Mouse (Mus musculus) limb, embryonic 15.5 days (tissue): ENCODE data around the gene Tsnax. TPM values are rescaled to one million over a fixed set of nuclear protein-coding genes. Genes with fewer than 3 reads are reported as not detected.

Experiments used
- ATAC-seq: fragments of 200-750 bp; cut with Nextera tagmentation; 2 replicates; pipeline ENCODE4 v1.8.0; 2017; ENCODE audit warnings: low read depth, moderate TSS enrichment; ENCODE audit not compliant: insufficient number of reproducible peaks, low FRiP score, low TSS enrichment
- H3K27ac ChIP-seq: fragments of 300-500 bp; sonication (generic); 2 replicates; pipeline ENCODE4 v1.5.1; 2015; ENCODE audit warnings: moderate library complexity, mild to moderate bottlenecking, inconsistent platforms
- H3K27me3 ChIP-seq: fragments of 300-500 bp; sonication (generic); 2 replicates; pipeline ENCODE4 v1.6.1; 2015; ENCODE audit warnings: inconsistent platforms
- H3K36me3 ChIP-seq: fragments of 300-500 bp; sonication (generic); 2 replicates; pipeline ENCODE4 v1.6.1; 2015; ENCODE audit warnings: inconsistent platforms
- H3K4me1 ChIP-seq: fragments of 300-500 bp; sonication (generic); 2 replicates; pipeline ENCODE4 v1.6.1; 2015; ENCODE audit warnings: inconsistent platforms
- H3K4me2 ChIP-seq: fragments of 300-500 bp; sonication (generic); 2 replicates; pipeline ENCODE4 v1.6.1; 2015; ENCODE audit warnings: mild to moderate bottlenecking, inconsistent platforms
- H3K4me3 ChIP-seq: fragments of 300-500 bp; sonication (generic); 2 replicates; pipeline ENCODE4 v1.5.1; 2015; ENCODE audit warnings: mild to moderate bottlenecking, inconsistent platforms
- H3K9ac ChIP-seq: fragments of 300-500 bp; sonication (generic); 2 replicates; pipeline ENCODE4 v1.6.1; 2015; ENCODE audit warnings: inconsistent platforms
- H3K9me3 ChIP-seq: fragments of 300-500 bp; sonication (generic); 2 replicates; pipeline ENCODE4 v1.6.1; 2016; ENCODE audit warnings: inconsistent platforms
- WGBS: fragments of 180-500 bp; shearing (Covaris S2); methylation state at CpG from one replicate; pipeline ENCODE4 v1.1.7; 2015; 5-methylcytosine and 5-hydroxymethylcytosine counted together
- polyA plus RNA-seq: library from polyadenylated mRNA; unstranded; fragments of >200 nt; fragmentation: Nextera tagmentation; extraction: Ambion mirVana; gene quantifications from 2 replicates; pipeline ENCODE4 v1.2.1, GENCODE M21; 2015

Gene Tsnax
- polyA plus RNA-seq, 1 experiment from 2014 or later, result 122 TPM

DNA sequence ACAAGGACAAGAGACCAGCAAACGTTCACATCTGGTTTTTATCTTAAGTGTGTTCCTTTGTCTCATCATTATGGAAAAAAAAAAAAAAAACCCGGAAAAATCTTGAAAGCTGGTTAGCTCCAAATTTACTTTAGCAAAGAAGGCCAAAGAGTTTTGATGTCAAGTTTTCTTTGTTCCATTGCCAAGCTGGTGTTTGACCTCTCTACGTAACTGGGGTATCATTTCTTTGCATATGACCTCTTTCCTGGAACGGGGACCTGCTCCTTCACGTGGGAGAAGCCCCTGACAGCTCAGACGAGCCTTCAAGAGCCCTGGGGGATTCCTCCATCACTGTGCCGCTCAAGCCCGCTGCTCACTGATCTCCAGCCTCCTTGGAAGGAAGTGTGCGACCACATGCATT, 31.1 kb downstream of the Tsnax start:
- no peak overlapping the region for H3K4me2 ChIP-seq
- H3K4me3 ChIP-seq, result no peak overlapping the region
- H3K27ac ChIP-seq, result peak overlapping the region; percentile 67
- 10% methylated on average over 9 of the region's 9 CpGs for WGBS
- no peaks in the 10 kb centered on the region for H3K27me3 ChIP-seq
- no peak for ATAC-seq
- H3K4me1 ChIP-seq, result 0 out of 2 replicates have a peak, but pooled peaks cover 16% of the 10 kb centered on the region
- H3K36me3 ChIP-seq, result peaks cover 5% of the 10 kb centered on the region
- no peaks in the 10 kb centered on the region for H3K9me3 ChIP-seq
- no peak overlapping the region for H3K9ac ChIP-seq

DNA sequence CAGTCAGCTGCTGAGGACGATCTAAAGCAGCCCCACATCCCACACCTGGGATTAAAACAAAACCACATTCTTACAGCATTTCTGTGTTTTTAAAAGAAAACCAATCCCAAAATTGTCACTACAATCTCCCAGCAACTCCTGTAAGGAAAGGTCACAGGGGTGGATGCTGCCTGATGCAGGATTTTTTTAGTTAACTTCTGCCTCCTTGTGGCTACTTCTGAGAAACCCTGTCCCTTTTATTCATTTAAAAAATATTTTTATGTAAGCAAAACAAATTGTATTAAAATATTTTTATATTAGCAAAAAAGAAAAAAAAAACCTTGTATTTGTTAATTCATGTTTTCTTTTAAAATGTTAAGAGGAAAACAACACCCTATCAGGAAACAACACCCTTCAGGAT, 33.0 kb downstream of the Tsnax start:
- H3K27ac ChIP-seq, result no peak overlapping the region
- no peak for ATAC-seq
- no peak overlapping the region for H3K4me2 ChIP-seq
- H3K9me3 ChIP-seq, result no peaks in the 10 kb centered on the region
- H3K4me3 ChIP-seq, result no peak overlapping the region
- no peak overlapping the region for H3K9ac ChIP-seq
- no peaks in the 10 kb centered on the region for H3K27me3 ChIP-seq
- 71% methylated on average over 1 of the region's 1 CpGs for WGBS
- no peaks in the 10 kb centered on the region for H3K36me3 ChIP-seq
- H3K4me1 ChIP-seq, result 0 out of 2 replicates have a peak, but pooled peaks cover 14% of the 10 kb centered on the region

DNA sequence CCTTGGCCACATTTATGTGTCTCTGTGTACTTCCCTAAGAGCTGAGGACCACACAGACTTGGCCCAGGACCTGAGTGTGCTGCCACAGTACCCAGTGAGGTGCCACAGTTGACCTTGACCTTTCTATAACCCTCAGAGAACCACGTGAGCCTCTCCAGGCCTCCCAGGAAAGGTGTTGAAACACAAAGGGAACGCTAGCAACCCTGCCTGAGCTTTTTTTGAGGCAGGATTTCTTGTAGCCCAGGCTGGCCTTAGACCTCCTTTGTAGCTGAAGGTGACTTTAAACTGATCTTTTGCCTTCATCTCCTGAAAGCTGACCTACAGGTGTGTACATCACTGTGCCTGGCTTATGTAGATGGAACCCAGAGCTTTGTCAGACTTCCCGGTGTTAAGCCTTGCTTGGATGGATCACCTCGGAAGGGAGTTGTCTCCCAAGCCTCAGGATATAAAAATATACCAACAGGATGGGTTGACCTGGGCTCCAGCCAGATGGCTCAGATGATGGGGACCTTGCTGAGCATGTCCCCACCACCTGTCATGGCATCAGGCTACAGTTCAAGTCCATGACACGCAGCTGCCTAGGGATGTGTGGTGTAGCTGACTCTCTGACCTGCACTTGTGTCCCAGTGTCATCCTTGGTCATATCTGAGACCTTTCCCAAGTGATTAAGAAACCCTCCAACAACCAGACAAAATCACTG, 36.4 kb downstream of the Tsnax start:
- no peak overlapping the region for H3K27ac ChIP-seq
- no peaks in the 10 kb centered on the region for H3K9me3 ChIP-seq
- ATAC-seq, result no peak
- peaks cover 14% of the 10 kb centered on the region for H3K27me3 ChIP-seq
- no peak overlapping the region for H3K4me3 ChIP-seq
- WGBS, result 63% methylated on average over 5 of the region's 5 CpGs
- peaks cover 14% of the 10 kb centered on the region for H3K4me1 ChIP-seq
- no peaks in the 10 kb centered on the region for H3K36me3 ChIP-seq
- H3K4me2 ChIP-seq, result no peak overlapping the region
- no peak overlapping the region for H3K9ac ChIP-seq

DNA sequence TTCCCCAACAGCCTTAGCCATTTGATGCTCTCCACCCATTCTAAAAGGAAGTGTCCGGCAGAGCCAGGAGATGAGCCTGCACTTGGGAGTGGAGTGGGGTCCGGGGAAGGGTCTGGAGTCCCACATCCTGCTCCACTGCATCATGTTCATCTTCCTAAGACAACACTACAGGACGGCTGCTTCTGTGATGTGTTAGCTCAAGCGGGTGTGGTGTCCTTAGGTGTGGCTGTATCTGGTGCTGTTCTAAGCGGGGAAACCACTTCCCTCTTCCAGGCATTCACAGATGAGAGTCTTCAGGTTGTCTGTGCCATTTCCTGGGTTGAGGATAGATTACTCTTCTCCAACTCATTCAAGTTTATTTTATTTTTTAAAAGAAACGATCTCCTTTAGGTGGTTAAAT, 37.0 kb downstream of the Tsnax start:
- peaks cover 19% of the 10 kb centered on the region for H3K4me1 ChIP-seq
- no peak overlapping the region for H3K4me3 ChIP-seq
- H3K4me2 ChIP-seq, result no peak overlapping the region
- WGBS, result 75% methylated on average over 6 of the region's 6 CpGs
- ATAC-seq, result no peak
- no peak overlapping the region for H3K9ac ChIP-seq
- H3K9me3 ChIP-seq, result no peaks in the 10 kb centered on the region
- H3K36me3 ChIP-seq, result no peaks in the 10 kb centered on the region
- peaks cover 20% of the 10 kb centered on the region for H3K27me3 ChIP-seq
- H3K27ac ChIP-seq, result no peak overlapping the region

DNA sequence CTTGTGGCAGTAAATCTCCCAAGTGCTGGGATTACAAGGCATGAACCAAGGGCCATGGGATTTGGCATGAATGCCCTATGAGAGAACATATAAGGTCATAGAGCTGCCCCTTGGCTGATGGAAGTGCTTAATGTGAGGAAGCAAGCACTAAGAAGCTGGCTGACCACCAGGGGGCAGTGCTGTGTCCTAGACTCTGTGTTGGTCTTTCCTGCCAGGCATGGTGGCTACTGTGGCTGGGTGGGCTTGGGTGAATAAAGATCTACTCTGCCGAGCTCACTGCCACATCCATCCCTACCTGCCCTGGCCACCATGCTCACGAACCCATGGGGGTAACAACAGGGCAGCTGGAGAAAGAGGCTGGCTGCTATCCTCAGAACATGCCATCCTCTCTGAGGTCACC, 39.2 kb downstream of the Tsnax start:
- no peak overlapping the region for H3K4me2 ChIP-seq
- 50% methylated on average over 2 of the region's 2 CpGs for WGBS

DNA sequence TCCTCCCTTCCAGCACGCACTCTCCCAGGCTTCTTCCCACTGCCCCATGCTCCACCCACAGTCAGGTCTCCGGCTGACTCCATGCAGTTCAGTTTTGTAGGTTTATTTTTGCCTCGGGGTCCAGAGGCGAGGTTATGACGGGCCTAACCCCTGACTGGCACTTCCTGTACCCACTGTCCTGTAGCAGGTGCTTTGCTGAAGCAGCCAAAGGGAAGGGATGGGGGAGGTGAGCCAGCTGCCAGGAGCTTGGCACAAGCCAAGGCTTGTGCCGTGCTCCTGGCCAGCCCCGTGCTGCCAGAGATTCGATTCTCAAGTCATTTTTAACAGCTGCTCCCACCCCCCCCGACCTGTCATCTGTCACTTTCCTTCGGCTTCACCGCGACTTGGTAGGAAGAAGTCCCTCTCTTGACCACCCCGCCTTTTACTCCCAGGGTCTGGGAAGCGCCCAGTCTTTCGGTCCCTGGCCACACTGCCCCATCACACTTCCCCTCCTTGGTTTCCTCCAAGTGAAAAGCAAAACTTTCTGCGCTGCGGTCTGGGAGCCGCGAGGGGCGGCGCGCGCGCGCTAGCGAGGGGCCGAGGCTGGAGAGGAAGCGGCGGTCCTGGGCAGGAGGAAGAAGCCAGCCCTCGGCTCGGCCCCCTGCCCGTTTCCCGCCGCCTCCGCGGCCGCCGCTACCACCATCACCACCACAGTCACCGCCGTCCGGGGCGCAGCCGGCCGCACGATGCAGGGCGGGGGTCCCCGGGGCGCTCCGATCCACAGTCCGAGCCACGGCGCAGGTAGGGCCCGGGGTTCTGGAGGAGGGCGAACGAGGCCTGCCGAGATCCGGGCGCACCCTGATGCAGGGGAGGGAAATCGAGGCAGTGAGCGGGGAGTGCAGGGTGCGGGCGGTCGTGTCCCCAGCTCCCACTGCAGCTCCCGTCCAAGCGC, 41.0 kb downstream of the Tsnax start, which contains the start of gene Disc1:
TSS of gene Disc1 (plus strand) at position 691 of the 931 bp plus-strand sequence.
- peaks cover 19% of the 10 kb centered on the region for H3K4me1 ChIP-seq
- H3K9ac ChIP-seq, result peak within 1 kb of the TSS; percentile 77
- no peaks in the 10 kb centered on the region for H3K9me3 ChIP-seq
- ATAC-seq, result no peak
- 2% methylated on average over 62 of the region's 65 CpGs for WGBS
- peak within 1 kb of the TSS; percentile 65 for H3K27ac ChIP-seq
- H3K27me3 ChIP-seq, result peaks cover 30% of the 10 kb centered on the region
- H3K36me3 ChIP-seq, result no peaks in the 10 kb centered on the region
- H3K4me2 ChIP-seq, result peak within 1 kb of the TSS; percentile 96
- H3K4me3 ChIP-seq, result peak within 1 kb of the TSS; percentile 70

More for the DNA sequence above, 39.2 kb downstream of the Tsnax start:
- Histone ChIP-seq H3K27me3 (peaks cover 30% of the 10 kb centered on the region), H3K9ac (no peak overlapping the region), H3K27ac (no peak overlapping the region), H3K9me3 (no peaks in the 10 kb centered on the region), H3K4me1 (peaks cover 19% of the 10 kb centered on the region), H3K4me3 (no peak overlapping the region), H3K36me3 (no peaks in the 10 kb centered on the region)
- no peak for ATAC-seq

DNA sequence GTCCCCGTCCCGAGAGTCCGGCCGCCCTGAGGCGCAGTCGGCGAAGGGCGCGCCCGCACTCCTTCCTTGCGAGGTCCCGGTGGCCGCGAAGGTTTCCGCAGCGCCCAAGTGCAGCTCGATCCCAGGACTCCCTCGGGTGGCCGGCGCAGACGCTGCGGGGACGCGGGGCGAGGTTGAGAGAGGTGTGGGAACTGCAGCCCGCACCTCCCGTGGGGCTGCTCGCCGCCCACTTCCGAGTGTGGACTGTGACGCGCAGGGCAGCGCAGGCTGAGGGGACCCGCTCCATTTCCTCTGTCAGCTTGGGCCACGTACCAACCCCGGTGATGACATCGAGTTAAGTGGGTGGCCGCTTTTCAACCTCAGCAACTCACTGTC, 41.6 kb downstream of the Tsnax start:
- ATAC-seq, result 0 out of 2 replicates have a peak, but pooled peaks have one; percentile 49
- H3K4me3 ChIP-seq, result peak overlapping the region; percentile 70
- H3K9me3 ChIP-seq, result no peaks in the 10 kb centered on the region
- 0% methylated on average over 37 of the region's 38 CpGs for WGBS
- peaks cover 30% of the 10 kb centered on the region for H3K27me3 ChIP-seq
- no peaks in the 10 kb centered on the region for H3K36me3 ChIP-seq
- peak overlapping the region; percentile 65 for H3K27ac ChIP-seq
- peaks cover 19% of the 10 kb centered on the region for H3K4me1 ChIP-seq
- H3K9ac ChIP-seq, result peak overlapping the region; percentile 77
- H3K4me2 ChIP-seq, result peak overlapping the region; percentile 96

DNA sequence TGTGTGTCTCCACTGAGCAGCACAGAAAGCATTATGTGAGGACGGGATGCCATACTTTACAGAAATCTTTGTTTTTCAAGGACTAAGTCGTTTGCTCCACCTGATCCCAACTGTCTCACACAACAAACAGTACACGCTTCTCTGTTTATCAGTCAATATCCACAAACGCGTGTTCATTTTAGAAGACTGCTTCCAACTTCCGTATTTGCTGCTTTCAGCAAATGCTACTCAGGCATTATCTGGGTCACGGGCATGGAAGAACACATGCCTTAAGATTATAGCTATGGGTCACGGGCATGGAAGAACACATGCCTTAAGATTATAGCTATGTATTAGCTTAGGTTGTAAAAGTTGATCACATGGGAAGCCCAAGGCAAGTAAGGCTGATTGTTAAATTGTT, 48.1 kb downstream of the Tsnax start:
- Histone ChIP-seq H3K4me3 (no peak overlapping the region), H3K4me1 (no peaks in the 10 kb centered on the region), H3K27ac (no peak overlapping the region), H3K27me3 (no peaks in the 10 kb centered on the region), H3K9me3 (no peaks in the 10 kb centered on the region), H3K9ac (no peak overlapping the region), H3K4me2 (no peak overlapping the region), H3K36me3 (no peaks in the 10 kb centered on the region)
- no peak for ATAC-seq
- WGBS, result 75% methylated on average over 8 of the region's 8 CpGs

DNA sequence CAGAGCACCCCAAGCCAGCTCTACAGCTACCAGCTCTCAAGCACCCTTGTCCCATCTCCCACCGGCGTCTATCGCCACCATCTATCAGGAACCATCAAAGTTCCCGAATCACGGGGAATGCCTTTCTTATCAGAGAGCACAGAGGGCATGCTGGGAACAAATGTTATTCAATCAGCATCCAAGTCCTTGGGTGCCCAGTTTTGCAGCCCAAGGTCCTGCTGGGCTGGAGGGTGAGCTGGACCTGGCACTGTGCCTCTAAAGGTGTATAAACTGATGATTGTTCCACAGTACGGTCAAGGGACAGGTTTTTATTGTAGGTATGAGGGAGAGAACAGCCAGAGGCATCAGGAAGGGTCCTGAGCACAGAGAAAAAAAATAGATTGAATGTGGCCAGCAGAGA, 52.8 kb downstream of the Tsnax start:
- 78% methylated on average over 6 of the region's 6 CpGs for WGBS
- Histone ChIP-seq H3K27ac (no peak overlapping the region), H3K4me1 (peaks cover 13% of the 10 kb centered on the region), H3K4me3 (no peak overlapping the region), H3K27me3 (no peaks in the 10 kb centered on the region), H3K9ac (no peak overlapping the region), H3K4me2 (no peak overlapping the region), H3K9me3 (no peaks in the 10 kb centered on the region), H3K36me3 (no peaks in the 10 kb centered on the region)
- ATAC-seq, result no peak

DNA sequence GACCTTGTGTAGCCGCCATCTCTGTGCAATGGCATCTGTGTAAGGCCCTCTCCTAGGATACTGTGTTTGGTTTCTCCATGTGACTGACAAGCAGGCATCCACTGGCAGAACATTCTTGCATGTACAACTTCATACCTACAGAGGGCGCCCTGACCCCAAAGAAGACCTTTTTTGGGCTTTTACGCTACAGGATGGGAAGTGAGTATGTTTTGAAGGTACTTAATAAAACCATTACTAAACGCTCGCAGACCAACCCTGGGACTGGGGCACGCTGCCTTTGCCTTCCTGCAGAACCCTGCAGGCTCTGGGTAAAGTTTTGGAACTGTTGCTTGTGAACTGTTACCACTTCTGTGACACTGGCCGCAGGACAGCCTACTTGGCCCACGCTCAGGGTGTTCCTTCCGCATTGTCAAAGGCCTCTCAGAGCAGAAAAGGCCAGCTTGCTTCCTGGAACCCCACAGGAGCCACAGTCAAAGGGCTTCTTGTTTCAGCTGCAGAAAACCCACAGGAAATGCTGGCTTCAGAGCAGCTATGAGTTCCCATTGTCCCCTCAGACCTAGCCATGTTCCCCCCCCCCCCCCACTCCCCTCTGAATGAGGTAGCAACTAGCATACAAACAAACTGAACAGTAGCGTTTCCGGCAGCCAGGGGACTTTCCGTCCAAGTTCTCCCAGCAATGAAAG, 54.3 kb downstream of the Tsnax start:
- Histone ChIP-seq H3K4me1 (peaks cover 13% of the 10 kb centered on the region), H3K4me2 (0 out of 2 replicates have a peak overlapping the region, but pooled peaks have one; percentile 25), H3K9me3 (no peaks in the 10 kb centered on the region), H3K4me3 (no peak overlapping the region), H3K36me3 (no peaks in the 10 kb centered on the region), H3K9ac (no peak overlapping the region), H3K27ac (peak overlapping the region; percentile 57), H3K27me3 (no peaks in the 10 kb centered on the region)
- WGBS, result 34% methylated on average over 12 of the region's 12 CpGs
- ATAC-seq, result 0 out of 2 replicates have a peak, but pooled peaks have one; percentile 20

DNA sequence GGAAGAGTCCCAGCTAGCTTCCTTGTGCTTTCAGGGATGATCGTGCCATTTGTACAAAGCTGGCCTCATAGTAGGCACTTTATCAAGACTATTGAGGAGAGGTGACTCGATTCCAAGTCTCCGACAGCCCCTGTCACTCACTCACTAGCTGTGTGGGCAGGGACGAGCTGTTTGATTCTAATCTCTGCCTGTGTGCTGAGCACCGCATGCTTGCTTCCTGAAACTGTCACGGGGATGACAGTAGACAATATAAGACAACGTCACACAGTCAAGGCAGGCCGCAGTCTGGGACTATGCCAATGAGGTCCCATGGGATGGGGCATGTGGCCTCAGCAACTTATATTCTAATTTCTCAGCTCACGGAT, 54.8 kb downstream of the Tsnax start:
- peaks cover 13% of the 10 kb centered on the region for H3K4me1 ChIP-seq
- ATAC-seq, result no peak
- WGBS, result 81% methylated on average over 9 of the region's 9 CpGs

More for the DNA sequence above, 54.8 kb downstream of the Tsnax start:
- H3K4me3 ChIP-seq, result no peak overlapping the region
- H3K9me3 ChIP-seq, result no peaks in the 10 kb centered on the region
- H3K36me3 ChIP-seq, result no peaks in the 10 kb centered on the region
- no peak overlapping the region for H3K4me2 ChIP-seq
- H3K9ac ChIP-seq, result no peak overlapping the region
- H3K27ac ChIP-seq, result peak overlapping the region; percentile 57
- no peaks in the 10 kb centered on the region for H3K27me3 ChIP-seq
